Mouse (Mus musculus): Measurements from ENCODE around the gene Ccl11. TPM values are rescaled to one million over a fixed set of nuclear protein-coding genes. Genes with fewer than 3 reads are reported as not detected.

Gene Ccl11
- polyA plus RNA-seq, 1 experiment from 2014 or later, result 1.5 TPM

GRCm38 (mm10) chr11:82101529-82101928 lies 43.9 kb downstream of the Ccl11 start, which contains the start of gene Ccl12:
Ccl12 (plus strand) TSS chr11:82101845.
- no peaks in the 10 kb centered on the region for H3K27me3 ChIP-seq
- no peaks in the 10 kb centered on the region for H3K9me3 ChIP-seq
- no peak for ATAC-seq (ENCODE audit: insufficient number of reproducible peaks, insufficient read depth, low FRiP score, low TSS enrichment)
- 72% methylated on average over 2 of the region's 2 CpGs for WGBS
- no peaks in the 10 kb centered on the region for H3K4me1 ChIP-seq
- no peak within 1 kb of the TSS for H3K9ac ChIP-seq
- H3K27ac ChIP-seq, result no peak within 1 kb of the TSS
- no peak within 1 kb of the TSS for H3K4me3 ChIP-seq
- no peaks in the 10 kb centered on the region for H3K36me3 ChIP-seq
- H3K4me2 ChIP-seq (replicated peaks), result no peak within 1 kb of the TSS

- H3K9ac ChIP-seq, result no peak overlapping the region
- no peaks in the 10 kb centered on the region for H3K9me3 ChIP-seq
- H3K4me2 ChIP-seq (replicated peaks), result no peak overlapping the region
- H3K27me3 ChIP-seq, result no peaks in the 10 kb centered on the region
- ATAC-seq (ENCODE audit: insufficient number of reproducible peaks, insufficient read depth, low FRiP score, low TSS enrichment), result no peak
- H3K4me1 ChIP-seq, result no peaks in the 10 kb centered on the region
- H3K36me3 ChIP-seq, result no peaks in the 10 kb centered on the region
- H3K4me3 ChIP-seq, result no peak overlapping the region
- H3K27ac ChIP-seq, result no peak overlapping the region
Measured at GRCm38 (mm10) chr11:82109611-82110010, 52.0 kb downstream of the Ccl11 start.

- H3K27ac ChIP-seq, result no peak overlapping the region
- WGBS, result 82% methylated on average over 6 of the region's 6 CpGs
- no peak overlapping the region for H3K4me3 ChIP-seq
- no peak for ATAC-seq (ENCODE audit: insufficient number of reproducible peaks, insufficient read depth, low FRiP score, low TSS enrichment)
- H3K27me3 ChIP-seq, result no peaks in the 10 kb centered on the region
- no peaks in the 10 kb centered on the region for H3K36me3 ChIP-seq
- no peaks in the 10 kb centered on the region for H3K9me3 ChIP-seq
- no peaks in the 10 kb centered on the region for H3K4me1 ChIP-seq
- H3K9ac ChIP-seq, result no peak overlapping the region
- H3K4me2 ChIP-seq (replicated peaks), result no peak overlapping the region
Measured at GRCm38 (mm10) chr11:82110372-82111248, 53.0 kb downstream of the Ccl11 start.

Other genes starting within 250 kb of the Ccl11 start
- gene 5530401A14Rik, start 197.2 kb upstream of the Ccl11 start, polyA plus RNA-seq (2016; fragmentation: Nextera tagmentation; extraction: Ambion mirVana), result 0.06 and 0.19 TPM in 2 replicates
- gene Asic2, start 89.4 kb upstream of the Ccl11 start, polyA plus RNA-seq (2016; fragmentation: Nextera tagmentation; extraction: Ambion mirVana), result 1.3 and 1.8 TPM in 2 replicates
- gene Ccl2, start 22.3 kb upstream of the Ccl11 start, polyA plus RNA-seq (2016; fragmentation: Nextera tagmentation; extraction: Ambion mirVana), result 2.7 and 3.1 TPM in 2 replicates
- not detected in 2 replicates for gene Gm17268, start 19.3 kb upstream of the Ccl11 start, polyA plus RNA-seq (2016; fragmentation: Nextera tagmentation; extraction: Ambion mirVana)
- gene Ccl7, start 12.1 kb upstream of the Ccl11 start, polyA plus RNA-seq (2016; fragmentation: Nextera tagmentation; extraction: Ambion mirVana), result 1.2 and 1.5 TPM in 2 replicates
- 1.7 and 1.9 TPM in 2 replicates for gene Ccl12, start 44.0 kb downstream of the Ccl11 start, polyA plus RNA-seq (2016; fragmentation: Nextera tagmentation; extraction: Ambion mirVana)
- not detected in 2 replicates for gene Ccl8, start 57.4 kb downstream of the Ccl11 start, polyA plus RNA-seq (2016; fragmentation: Nextera tagmentation; extraction: Ambion mirVana)
- gene Ccl1, start 247.9 kb downstream of the Ccl11 start, polyA plus RNA-seq (2016; fragmentation: Nextera tagmentation; extraction: Ambion mirVana), result not detected in 2 replicates

All from embryonic facial prominence, embryonic 12.5 days (tissue).